In genomic region chr12:28751508-28752263, GRCm38 (mm10) we compare ENCODE assay signal across 7 mouse cellular contexts. TPM values are rescaled to one million over a fixed set of nuclear protein-coding genes. Genes with fewer than 3 reads are reported as not detected.
A peak's percentile ranks its signal among the peaks of the same experiment; 100 is the strongest.
DNase-seq lines count a peak whose midpoint lies in the region; ATAC-seq lines count a peak whose summit lies in the region.

TSS of gene Eipr1 (plus strand) at chr12:28751803.

- H3K36me3 ChIP-seq in embryonic facial prominence, embryonic 12.5 days: peaks cover 7% of the 10 kb centered on the region; the same call in 1 of the 2 replicates
- H3K36me3 ChIP-seq in limb, embryonic 11.5 days (ENCODE audit: control insufficient read depth, insufficient read depth, low read length): peaks cover 3% of the 10 kb centered on the region; the same call in 1 of the 2 replicates
- H3K36me3 ChIP-seq in midbrain, embryonic 14.5 days (ENCODE audit: control insufficient read depth, insufficient read depth, low read length): peaks cover 5% of the 10 kb centered on the region

- peak; percentile 80 for ATAC-seq in embryonic facial prominence, embryonic 12.5 days (ENCODE audit: insufficient number of reproducible peaks, insufficient read depth, low FRiP score, low TSS enrichment)
- ATAC-seq in limb, embryonic 11.5 days (ENCODE audit: insufficient number of reproducible peaks, low FRiP score, low TSS enrichment, low read depth): peak; percentile 78
- ATAC-seq in midbrain, embryonic 14.5 days (ENCODE audit: low FRiP score, low TSS enrichment): peak; percentile 86

- peak within 1 kb of the TSS; percentile 56 for H3K9ac ChIP-seq in embryonic facial prominence, embryonic 12.5 days
- peak within 1 kb of the TSS; percentile 72 for H3K9ac ChIP-seq in limb, embryonic 11.5 days (ENCODE audit: low read length)
- H3K9ac ChIP-seq in midbrain, embryonic 14.5 days (replicated peaks; ENCODE audit: low read length): peak within 1 kb of the TSS; percentile 79

- WGBS in embryonic facial prominence, embryonic 12.5 days: 4% methylated on average over 36 of the region's 36 CpGs
- WGBS in limb, embryonic 11.5 days: 5% methylated on average over 36 of the region's 36 CpGs
- 5% methylated on average over 36 of the region's 36 CpGs for WGBS in midbrain, embryonic 14.5 days

- no peaks in the 10 kb centered on the region for H3K9me3 ChIP-seq in embryonic facial prominence, embryonic 12.5 days
- H3K9me3 ChIP-seq in limb, embryonic 11.5 days (ENCODE audit: control insufficient read depth, low read length): no peaks in the 10 kb centered on the region
- no peaks in the 10 kb centered on the region for H3K9me3 ChIP-seq in midbrain, embryonic 14.5 days (ENCODE audit: control insufficient read depth, low read length)

- peak; percentile 80 for DNase-seq in adrenal gland, postnatal 25 days
- DNase-seq in heart, adult 11 months: peak; percentile 100
- peak; percentile 85 for DNase-seq in kidney, adult 18-20 months
- DNase-seq in limb, embryonic 11.5 days (ENCODE audit: low spot score): peak; percentile 90
- DNase-seq in midbrain, embryonic 14.5 days: peak; percentile 97
- peak; percentile 69 to 75 for DNase-seq in spleen, adult 18-20 months

- no peaks in the 10 kb centered on the region for H3K27me3 ChIP-seq in embryonic facial prominence, embryonic 12.5 days
- no peaks in the 10 kb centered on the region for H3K27me3 ChIP-seq in limb, embryonic 11.5 days (ENCODE audit: control insufficient read depth, insufficient read depth, low read length)
- no peaks in the 10 kb centered on the region for H3K27me3 ChIP-seq in midbrain, embryonic 14.5 days (ENCODE audit: control insufficient read depth, insufficient read depth, low read length)

- H3K4me2 ChIP-seq in embryonic facial prominence, embryonic 12.5 days (replicated peaks): peak within 1 kb of the TSS; percentile 86
- peak within 1 kb of the TSS; percentile 88 for H3K4me2 ChIP-seq in limb, embryonic 11.5 days (ENCODE audit: low read depth, severe bottlenecking)
- H3K4me2 ChIP-seq in midbrain, embryonic 14.5 days (ENCODE audit: low read length): peak within 1 kb of the TSS; percentile 94

- 0 out of 2 replicates have a peak, but pooled peaks cover 8% of the 10 kb centered on the region for H3K4me1 ChIP-seq in embryonic facial prominence, embryonic 12.5 days
- peaks cover 5% of the 10 kb centered on the region; the same call in 1 of the 2 replicates for H3K4me1 ChIP-seq in limb, embryonic 11.5 days (ENCODE audit: control insufficient read depth, insufficient read depth, low read length)
- peaks cover 16% of the 10 kb centered on the region for H3K4me1 ChIP-seq in midbrain, embryonic 14.5 days (ENCODE audit: control insufficient read depth, insufficient read depth, low read length)

- H3K4me3 ChIP-seq in embryonic facial prominence, embryonic 12.5 days: peak within 1 kb of the TSS; percentile 67
- peak within 1 kb of the TSS; percentile 81 for H3K4me3 ChIP-seq in limb, embryonic 11.5 days (ENCODE audit: low read depth, low read length)
- peak within 1 kb of the TSS; percentile 80 for H3K4me3 ChIP-seq in midbrain, embryonic 14.5 days (replicated peaks; ENCODE audit: low read depth, low read length)

- no peak within 1 kb of the TSS for H3K27ac ChIP-seq in embryonic facial prominence, embryonic 12.5 days
- no peak within 1 kb of the TSS for H3K27ac ChIP-seq in limb, embryonic 11.5 days (replicated peaks; ENCODE audit: low read depth, low read length)
- H3K27ac ChIP-seq in midbrain, embryonic 14.5 days (replicated peaks; ENCODE audit: low read depth, low read length): peak within 1 kb of the TSS; percentile 66

RNA-seq across cellular contexts. Expression of gene Eipr1, which starts in this region (rescaled TPM):
- 17.2 and 18.1 TPM in 2 replicates for total RNA-seq in adrenal gland, postnatal 25 days (2021)
- polyA plus RNA-seq in embryonic facial prominence, embryonic 12.5 days (2016; fragmentation: Nextera tagmentation; extraction: Ambion mirVana): 31.1 and 35.8 TPM in 2 replicates
- polyA plus RNA-seq in limb, embryonic 11.5 days (2014; fragmentation: Nextera tagmentation; extraction: Ambion mirVana): 30.9 and 37.7 TPM in 2 replicates
- 77.0 and 80.4 TPM in 2 replicates for polyA plus RNA-seq in midbrain, embryonic 14.5 days (2014; fragmentation: Nextera tagmentation; extraction: Ambion mirVana)
